22 mouse cellular contexts compared by ENCODE assay signal in the genomic region with DNA sequence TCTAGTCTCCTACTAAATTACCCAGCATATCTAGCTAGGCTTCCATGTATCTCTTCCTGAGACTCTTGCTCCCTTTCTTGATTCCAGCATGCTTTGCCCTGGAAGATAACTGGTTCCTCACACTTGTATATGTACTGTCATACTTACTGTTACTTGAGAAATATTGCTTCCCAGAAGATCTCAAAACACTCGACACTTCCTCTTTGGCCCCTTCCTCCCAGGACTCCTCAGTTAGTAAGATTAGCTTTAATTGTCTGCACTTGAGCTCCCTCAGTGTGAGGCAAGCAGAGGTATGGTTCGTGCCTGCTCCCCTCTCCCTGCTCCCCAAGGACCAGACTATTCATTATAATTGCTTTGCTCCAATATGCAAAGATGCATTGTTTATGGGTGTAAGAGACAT. TPM values are rescaled to one million over a fixed set of nuclear protein-coding genes. Genes with fewer than 3 reads are reported as not detected.
"Had no signal": no experiment of that assay in that cellular context is flagged by ENCODE, and none has a peak within 500 bp of the region (broad histone marks: within the 10 kb centered on the region; RNA-seq: fewer than 3 reads in every experiment).

No protein-coding gene starts in this region.

- DNase-seq: lung, adult 18-20 months; lung, embryonic 14.5 days; lung, postnatal 14 days; lung, postnatal 36 days; midbrain, embryonic 14.5 days; retina, postnatal 1 day; right cerebral cortex, adult 18-20 months; thymus, postnatal 25 days; thymus, postnatal 4 days had no signal

- H3K4me3 ChIP-seq: midbrain, embryonic 10.5 days; midbrain, embryonic 12.5 days; myocyte; neural tube, embryonic 13.5 days; neural tube, embryonic 15.5 days; stomach, embryonic 15.5 days had no signal

- H3K27ac ChIP-seq: liver, embryonic 14.5 days; midbrain, embryonic 10.5 days; midbrain, embryonic 12.5 days; neural tube, embryonic 13.5 days; neural tube, embryonic 15.5 days; stomach, embryonic 15.5 days; stomach, postnatal 0 days had no signal

- H3K4me1 ChIP-seq: midbrain, embryonic 10.5 days; midbrain, embryonic 12.5 days; neural tube, embryonic 13.5 days; neural tube, embryonic 15.5 days; stomach, embryonic 15.5 days had no signal

- ATAC-seq: midbrain, embryonic 16.5 days had no signal

RNA-seq across cellular contexts. Expression of gene Rgsl1, which starts 53.2 kb away (rescaled TPM):
- total RNA-seq: megakaryocyte-erythroid progenitor cell, adult 5-6 weeks had no signal
- polyA plus RNA-seq: lung, embryonic 14.5 days; lung, embryonic 16.5 days; midbrain, embryonic 10.5 days; midbrain, embryonic 12.5 days; myocyte; neural tube, embryonic 11.5 days; spleen, adult 2 months had no signal
